Mouse (Mus musculus): ENCODE measurements around the gene Pomt1. TPM values are rescaled to one million over a fixed set of nuclear protein-coding genes. Genes with fewer than 3 reads are reported as not detected.

Pomt1 gene
- total and polyA plus RNA-seq, 2 experiments from 2014 or later: 6.7 to 19.8 TPM

DNA sequence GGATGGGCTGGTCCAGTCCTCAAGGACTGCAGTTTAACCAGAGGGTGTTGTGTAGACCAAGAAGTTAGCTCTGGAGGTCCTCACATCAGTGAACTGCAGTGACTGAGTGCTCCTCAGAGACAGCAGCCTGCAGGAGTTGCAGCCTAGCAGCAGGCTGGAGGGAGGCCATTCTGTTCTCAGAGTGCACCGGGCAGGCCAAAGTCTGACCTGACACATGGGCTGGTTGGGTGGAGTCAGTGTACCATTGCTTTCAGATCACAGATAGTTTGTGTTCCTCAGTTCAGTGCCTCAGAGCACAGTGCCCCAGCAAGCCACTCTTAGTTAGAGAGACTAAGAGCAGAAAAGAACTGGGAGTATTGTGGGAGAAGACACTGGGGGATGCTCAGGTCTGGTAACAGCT lies 28.7 kb upstream of the Pomt1 start:
- DNase-seq (ENCODE audit: low spot score): no peak
- no peaks in the 10 kb centered on the region for H3K4me1 ChIP-seq (ENCODE audit: control insufficient read depth, insufficient read depth)
- no peak for TF ChIP-seq CTCF (IDR thresholded peaks at IDR 0.05; ENCODE audit: low read depth)
- no peak for TF ChIP-seq EP300 (IDR thresholded peaks at IDR 0.05; ENCODE audit: low read depth)
- H3K27ac ChIP-seq (ENCODE audit: low read depth): no peak overlapping the region
- H3K27me3 ChIP-seq (ENCODE audit: control insufficient read depth, insufficient read depth, low read length): no peaks in the 10 kb centered on the region
- H3K9ac ChIP-seq (replicated peaks; ENCODE audit: low read depth, low read length): no peak overlapping the region
- H3K36me3 ChIP-seq (replicated peaks; ENCODE audit: control insufficient read depth, insufficient read depth, low read length): peaks cover 98% of the 10 kb centered on the region
- H3K4me2 ChIP-seq (ENCODE audit: low read depth, low read length): no peak overlapping the region
- no peak for ATAC-seq (ENCODE audit: insufficient read depth, low read depth)
- H3K9me3 ChIP-seq (replicated peaks; ENCODE audit: control insufficient read depth, low read length): no peaks in the 10 kb centered on the region
- 82% methylated on average over 1 of the region's 1 CpGs for WGBS
- H3K4me3 ChIP-seq (ENCODE audit: low read depth, low read length): no peak overlapping the region

GRCm38 (mm10) chr2:32211689-32212088 lies 24.7 kb upstream of the Pomt1 start:
- Histone ChIP-seq H3K4me2 (ENCODE audit: low read depth, low read length) (no peak overlapping the region), H3K9ac (replicated peaks; ENCODE audit: low read depth, low read length) (no peak overlapping the region), H3K4me1 (ENCODE audit: control insufficient read depth, insufficient read depth) (no peaks in the 10 kb centered on the region), H3K36me3 (replicated peaks; ENCODE audit: control insufficient read depth, insufficient read depth, low read length) (peaks cover 98% of the 10 kb centered on the region), H3K27ac (ENCODE audit: low read depth) (no peak overlapping the region), H3K4me3 (ENCODE audit: low read depth, low read length) (no peak overlapping the region), H3K27me3 (ENCODE audit: control insufficient read depth, insufficient read depth, low read length) (no peaks in the 10 kb centered on the region), H3K9me3 (replicated peaks; ENCODE audit: control insufficient read depth, low read length) (no peaks in the 10 kb centered on the region)
- ATAC-seq (ENCODE audit: insufficient read depth, low read depth): no peak
- no peak for DNase-seq (ENCODE audit: low spot score)
- no peak for TF ChIP-seq CTCF (IDR thresholded peaks at IDR 0.05; ENCODE audit: low read depth)
- no peak for TF ChIP-seq EP300 (IDR thresholded peaks at IDR 0.05; ENCODE audit: low read depth)
- 92% methylated on average over 8 of the region's 8 CpGs for WGBS

- no peaks in the 10 kb centered on the region for H3K27me3 ChIP-seq (ENCODE audit: control insufficient read depth, insufficient read depth, low read length)
- no peak overlapping the region for H3K4me3 ChIP-seq (ENCODE audit: low read depth, low read length)
- H3K27ac ChIP-seq (ENCODE audit: low read depth): no peak overlapping the region
- 47% methylated on average over 10 of the region's 10 CpGs for WGBS
- no peak overlapping the region for H3K4me2 ChIP-seq (ENCODE audit: low read depth, low read length)
- no peak for DNase-seq (ENCODE audit: low spot score)
- TF ChIP-seq EP300 (IDR thresholded peaks at IDR 0.05; ENCODE audit: low read depth) (no peak), CTCF (IDR thresholded peaks at IDR 0.05; ENCODE audit: low read depth) (no peak)
- peaks cover 98% of the 10 kb centered on the region for H3K36me3 ChIP-seq (replicated peaks; ENCODE audit: control insufficient read depth, insufficient read depth, low read length)
- ATAC-seq (ENCODE audit: insufficient read depth, low read depth): no peak
- H3K4me1 ChIP-seq (ENCODE audit: control insufficient read depth, insufficient read depth): no peaks in the 10 kb centered on the region
- no peak overlapping the region for H3K9ac ChIP-seq (replicated peaks; ENCODE audit: low read depth, low read length)
- no peaks in the 10 kb centered on the region for H3K9me3 ChIP-seq (replicated peaks; ENCODE audit: control insufficient read depth, low read length)
These were observed 23.4 kb upstream of the Pomt1 start for GRCm38 (mm10) chr2:32213000-32213399.

DNA sequence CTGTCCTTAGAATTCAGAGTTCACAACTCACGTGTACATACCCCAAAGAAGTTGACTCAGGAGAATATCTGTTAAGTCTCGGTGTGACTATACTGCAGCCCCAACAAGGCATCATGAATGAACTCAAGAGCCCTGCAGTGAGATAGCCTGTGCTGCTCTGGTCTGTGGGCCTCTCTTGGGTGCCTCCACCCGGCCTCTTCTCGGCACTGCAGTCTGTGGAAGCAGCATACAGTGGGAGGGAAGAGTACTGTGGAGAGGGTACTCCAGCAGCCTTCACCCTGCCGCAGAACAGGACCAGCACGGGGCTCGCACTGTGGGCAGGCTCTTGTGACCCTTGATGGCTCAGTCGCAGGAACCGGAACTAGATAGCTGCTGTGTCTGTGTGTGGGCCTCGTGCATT lies 20.8 kb upstream of the Pomt1 start:
- no peaks in the 10 kb centered on the region for H3K27me3 ChIP-seq (ENCODE audit: control insufficient read depth, insufficient read depth, low read length)
- H3K4me3 ChIP-seq (ENCODE audit: low read depth, low read length): no peak overlapping the region
- no peaks in the 10 kb centered on the region for H3K4me1 ChIP-seq (ENCODE audit: control insufficient read depth, insufficient read depth)
- peaks cover 98% of the 10 kb centered on the region for H3K36me3 ChIP-seq (replicated peaks; ENCODE audit: control insufficient read depth, insufficient read depth, low read length)
- DNase-seq (ENCODE audit: low spot score) (no peak), ATAC-seq (ENCODE audit: insufficient read depth, low read depth) (no peak)
- no peaks in the 10 kb centered on the region for H3K9me3 ChIP-seq (replicated peaks; ENCODE audit: control insufficient read depth, low read length)
- no peak overlapping the region for H3K9ac ChIP-seq (replicated peaks; ENCODE audit: low read depth, low read length)
- TF ChIP-seq CTCF (IDR thresholded peaks at IDR 0.05; ENCODE audit: low read depth) (no peak), EP300 (IDR thresholded peaks at IDR 0.05; ENCODE audit: low read depth) (no peak)
- H3K4me2 ChIP-seq (ENCODE audit: low read depth, low read length): no peak overlapping the region
- WGBS: 90% methylated on average over 10 of the region's 10 CpGs
- H3K27ac ChIP-seq (ENCODE audit: low read depth): no peak overlapping the region

- H3K27ac ChIP-seq (ENCODE audit: low read depth): no peak overlapping the region
- H3K4me1 ChIP-seq (ENCODE audit: control insufficient read depth, insufficient read depth): no peaks in the 10 kb centered on the region
- H3K9ac ChIP-seq (replicated peaks; ENCODE audit: low read depth, low read length): no peak overlapping the region
- no peaks in the 10 kb centered on the region for H3K27me3 ChIP-seq (ENCODE audit: control insufficient read depth, insufficient read depth, low read length)
- H3K9me3 ChIP-seq (replicated peaks; ENCODE audit: control insufficient read depth, low read length): no peaks in the 10 kb centered on the region
- H3K36me3 ChIP-seq (replicated peaks; ENCODE audit: control insufficient read depth, insufficient read depth, low read length): peaks cover 100% of the 10 kb centered on the region
- no peak for DNase-seq (ENCODE audit: low spot score)
- H3K4me2 ChIP-seq (ENCODE audit: low read depth, low read length): no peak overlapping the region
- WGBS: 85% methylated on average over 10 of the region's 10 CpGs
- no peak for TF ChIP-seq CTCF (IDR thresholded peaks at IDR 0.05; ENCODE audit: low read depth)
- TF ChIP-seq EP300 (IDR thresholded peaks at IDR 0.05; ENCODE audit: low read depth): no peak
- no peak overlapping the region for H3K4me3 ChIP-seq (ENCODE audit: low read depth, low read length)
- no peak for ATAC-seq (ENCODE audit: insufficient read depth, low read depth)
These were observed 19.9 kb upstream of the Pomt1 start for GRCm38 (mm10) chr2:32216506-32216905.

DNA sequence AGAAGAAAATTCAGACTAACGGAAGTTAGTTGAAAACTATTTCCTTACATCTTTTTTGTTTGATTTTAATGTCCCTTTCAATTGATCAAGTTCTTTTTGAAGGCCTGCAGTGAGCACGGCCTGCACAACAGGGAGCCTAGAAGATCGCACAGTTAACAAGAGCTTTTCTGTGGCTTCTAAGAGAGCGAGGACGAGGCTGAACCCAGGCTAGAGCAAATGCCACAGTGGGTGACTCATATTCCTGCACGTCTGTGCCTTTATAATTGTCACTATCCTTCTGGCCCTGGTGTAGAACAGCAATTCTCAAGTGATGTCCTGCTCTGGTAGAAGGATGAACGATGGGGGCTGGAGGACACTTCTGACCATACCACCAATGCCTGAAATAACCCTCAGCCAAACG lies 18.7 kb upstream of the Pomt1 start:
- H3K27ac ChIP-seq (ENCODE audit: low read depth): no peak overlapping the region
- H3K4me1 ChIP-seq (ENCODE audit: control insufficient read depth, insufficient read depth): no peaks in the 10 kb centered on the region
- H3K9me3 ChIP-seq (replicated peaks; ENCODE audit: control insufficient read depth, low read length): no peaks in the 10 kb centered on the region
- no peak for ATAC-seq (ENCODE audit: insufficient read depth, low read depth)
- WGBS: 78% methylated on average over 8 of the region's 8 CpGs
- H3K4me2 ChIP-seq (ENCODE audit: low read depth, low read length): no peak overlapping the region
- TF ChIP-seq CTCF (IDR thresholded peaks at IDR 0.05; ENCODE audit: low read depth) (no peak), EP300 (IDR thresholded peaks at IDR 0.05; ENCODE audit: low read depth) (no peak)
- H3K4me3 ChIP-seq (ENCODE audit: low read depth, low read length): no peak overlapping the region
- no peak for DNase-seq (ENCODE audit: low spot score)
- no peaks in the 10 kb centered on the region for H3K27me3 ChIP-seq (ENCODE audit: control insufficient read depth, insufficient read depth, low read length)
- H3K9ac ChIP-seq (replicated peaks; ENCODE audit: low read depth, low read length): no peak overlapping the region
- H3K36me3 ChIP-seq (replicated peaks; ENCODE audit: control insufficient read depth, insufficient read depth, low read length): peaks cover 100% of the 10 kb centered on the region
